Mouse (Mus musculus): ENCODE measurements around the gene Dnmt3a.

Dnmt3a gene

DNA sequence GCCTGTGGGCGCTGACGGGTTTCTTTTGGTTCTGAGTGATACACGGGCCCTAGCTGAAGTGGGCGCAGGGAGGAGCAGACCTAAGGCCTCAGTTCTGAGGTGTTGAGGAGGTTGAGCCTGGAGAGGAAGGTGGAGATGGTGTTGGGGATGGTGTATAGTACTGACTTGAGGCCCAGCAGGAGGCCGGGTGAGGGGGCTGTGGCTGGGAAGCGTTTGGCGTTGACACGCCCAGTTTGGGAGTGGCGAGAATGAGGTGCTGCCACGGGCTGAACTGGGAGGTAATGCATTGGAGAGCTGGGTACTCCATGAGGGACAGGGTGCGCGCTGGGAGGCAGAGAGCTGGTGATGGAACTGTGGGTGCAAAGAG lies 19.9 kb downstream of the Dnmt3a start:
- TF ChIP-seq GATA4 (IDR thresholded peaks at IDR 0.05; ENCODE audit: insufficient replicate concordance, low read length), result no peak

- TF ChIP-seq GATA4 (IDR thresholded peaks at IDR 0.05; ENCODE audit: insufficient replicate concordance, low read length), result no peak
Observed at GRCm38 (mm10) chr12:3827771-3828170, 22.0 kb downstream of the Dnmt3a start.

DNA sequence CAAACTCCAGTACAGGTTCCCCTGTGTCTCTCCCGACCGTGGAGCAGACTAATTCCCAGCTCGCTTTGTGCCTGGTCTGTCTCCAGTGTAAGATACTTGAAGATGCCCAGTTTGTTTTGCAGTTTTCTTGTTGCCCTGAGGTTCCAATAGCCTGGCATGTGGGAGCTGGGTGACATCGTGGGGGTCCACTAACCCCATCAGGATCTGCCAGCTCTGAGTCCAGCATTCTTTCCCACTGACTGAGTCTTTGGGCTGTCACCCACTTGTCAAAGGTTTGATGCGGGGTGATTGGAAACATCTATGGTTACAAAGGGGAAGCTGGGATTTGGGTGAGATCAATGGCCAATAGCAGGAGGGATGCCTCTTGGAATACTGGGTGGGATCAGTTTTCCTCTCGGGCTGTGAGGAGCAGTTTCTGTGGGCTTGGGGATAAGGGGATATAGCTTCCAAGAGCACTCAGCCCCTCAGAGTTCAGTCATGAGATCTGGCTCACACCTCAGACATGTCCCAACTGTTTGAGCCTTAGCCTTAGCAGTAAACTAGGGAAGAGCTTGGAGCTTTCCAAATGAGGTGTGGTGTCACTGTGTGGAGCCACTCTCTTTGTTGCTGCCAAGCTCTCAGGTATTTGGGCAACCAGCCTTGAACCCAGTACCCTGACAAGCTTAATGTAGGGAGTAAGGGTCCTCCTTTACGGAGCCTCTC lies 27.4 kb downstream of the Dnmt3a start:
- no peak for TF ChIP-seq GATA4 (IDR thresholded peaks at IDR 0.05; ENCODE audit: insufficient replicate concordance, low read length)

DNA sequence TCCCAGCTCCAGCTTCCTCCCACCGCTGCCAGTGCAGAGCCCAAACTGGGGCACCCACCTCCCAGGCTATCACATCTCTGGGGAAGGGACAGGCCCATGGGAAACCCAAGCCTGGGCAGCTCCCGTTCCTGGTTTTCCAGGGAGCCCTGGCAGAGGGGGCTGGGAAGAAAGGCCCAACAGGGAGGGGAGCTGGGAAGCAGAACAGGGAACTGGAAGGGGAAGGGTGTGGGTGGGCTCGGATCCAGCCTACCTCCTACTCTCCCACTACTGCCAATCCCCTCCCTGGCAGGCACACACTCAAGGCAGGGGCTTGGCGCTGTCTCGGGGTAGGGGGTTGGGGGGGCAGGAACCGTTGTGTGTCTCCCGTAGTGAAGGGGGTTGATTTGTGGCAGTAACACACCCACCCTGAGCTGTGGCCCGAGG lies 28.1 kb downstream of the Dnmt3a start:
- TF ChIP-seq GATA4 (IDR thresholded peaks at IDR 0.05; ENCODE audit: insufficient replicate concordance, low read length), result no peak

- peak; percentile 33; the same call in 1 of the 2 replicates for TF ChIP-seq GATA4 (IDR thresholded peaks at IDR 0.05; ENCODE audit: insufficient replicate concordance, low read length)
Observed at GRCm38 (mm10) chr12:3834373-3835314, 28.8 kb downstream of the Dnmt3a start.

DNA sequence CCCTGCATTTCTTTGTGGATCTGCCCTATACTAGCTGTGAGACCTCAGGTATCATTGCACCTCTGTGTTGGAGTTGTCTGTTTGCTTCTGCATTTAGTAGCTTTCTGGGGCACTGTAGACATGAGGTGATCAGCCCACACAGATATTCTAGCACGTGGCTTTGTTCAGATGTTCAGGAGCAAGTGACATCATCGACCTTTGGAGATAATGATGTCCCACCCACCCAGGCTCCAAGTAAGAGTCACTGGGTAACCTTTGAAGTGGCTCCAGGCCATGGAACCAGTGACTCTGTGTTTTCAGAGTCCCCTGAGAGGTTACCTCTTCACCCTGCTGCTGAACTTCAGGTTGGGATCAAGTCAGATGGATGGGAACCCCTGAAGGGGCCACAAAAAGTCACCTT lies 29.8 kb downstream of the Dnmt3a start:
- TF ChIP-seq GATA4 (IDR thresholded peaks at IDR 0.05; ENCODE audit: insufficient replicate concordance, low read length), result no peak

DNA sequence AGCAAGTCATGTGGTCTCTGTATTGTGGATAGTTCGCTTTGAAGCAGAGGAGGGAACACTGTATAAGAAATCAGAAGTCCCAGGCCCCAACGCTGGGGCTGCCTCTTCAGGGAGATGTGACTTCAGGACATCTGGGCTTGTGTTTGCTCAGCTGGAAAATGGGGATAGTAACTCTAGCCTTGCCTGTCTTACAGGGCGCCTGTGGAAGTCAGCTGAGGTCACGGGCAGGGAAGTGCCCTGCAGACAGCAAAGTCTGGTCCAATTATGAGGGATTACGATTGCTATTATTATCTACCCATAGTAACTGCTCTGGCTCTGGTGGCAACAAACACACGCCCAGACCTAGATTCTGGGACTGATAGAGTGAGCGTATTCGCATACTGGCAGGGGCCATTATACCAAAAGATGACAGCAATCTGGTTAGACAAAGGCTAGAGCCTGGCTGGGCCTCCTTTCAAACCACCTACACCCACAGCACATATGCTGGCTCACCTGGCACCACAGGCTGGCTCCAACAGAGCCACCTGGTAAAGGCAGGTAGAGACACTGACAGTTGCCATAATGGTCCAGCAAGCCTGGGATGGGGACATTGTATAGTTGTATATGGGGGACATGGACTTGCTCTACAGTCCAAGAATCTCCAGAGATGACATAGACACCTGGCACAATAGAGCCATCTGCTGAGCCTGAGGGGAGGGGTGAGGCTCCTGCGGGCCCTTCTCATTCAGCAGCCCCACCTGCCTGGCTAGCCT lies 31.4 kb downstream of the Dnmt3a start:
- TF ChIP-seq GATA4 (IDR thresholded peaks at IDR 0.05; ENCODE audit: insufficient replicate concordance, low read length), result no peak

- no peak for TF ChIP-seq GATA4 (IDR thresholded peaks at IDR 0.05; ENCODE audit: insufficient replicate concordance, low read length)
Observed at GRCm38 (mm10) chr12:3838009-3838408, 32.2 kb downstream of the Dnmt3a start.

DNA sequence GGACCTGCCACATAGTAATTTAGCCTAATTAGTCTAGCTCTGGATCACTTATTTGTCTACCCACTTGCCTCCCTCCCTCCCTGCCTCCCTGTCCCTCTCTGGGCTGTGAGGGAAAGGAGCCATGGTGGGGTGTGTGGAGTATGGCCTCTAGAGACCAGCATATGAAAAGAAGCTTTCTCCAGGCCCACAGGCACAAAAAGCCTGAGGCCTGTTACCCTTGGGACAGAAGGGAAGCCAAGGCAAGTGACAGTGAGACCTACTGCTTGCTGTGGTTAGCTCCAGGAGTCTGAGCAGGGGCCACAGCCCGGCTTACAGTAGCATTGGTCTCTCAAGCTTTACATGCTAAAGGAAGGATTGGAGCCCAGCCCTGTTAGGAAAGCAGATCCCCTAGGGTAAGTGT lies 33.9 kb downstream of the Dnmt3a start:
- TF ChIP-seq GATA4 (IDR thresholded peaks at IDR 0.05; ENCODE audit: insufficient replicate concordance, low read length), result no peak

DNA sequence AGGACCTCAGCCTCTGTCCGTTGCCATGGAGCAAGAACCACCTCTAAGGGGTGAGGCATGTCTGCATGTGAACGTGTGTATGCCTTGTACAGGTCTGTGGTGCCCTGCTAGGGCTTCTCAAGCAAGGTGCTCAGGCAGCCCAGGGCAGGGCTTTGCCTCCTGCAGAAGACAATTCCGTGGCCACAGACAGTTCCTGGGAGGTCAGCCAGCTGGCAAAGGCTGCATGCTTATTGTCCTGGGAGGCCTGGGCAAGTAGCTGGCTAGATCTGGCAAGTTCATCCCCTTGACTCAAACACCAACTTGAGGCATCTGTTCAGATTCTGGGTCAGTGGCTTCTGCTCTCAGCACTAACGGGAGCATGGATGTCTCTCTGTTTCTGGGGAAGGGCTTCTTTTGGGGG lies 35.3 kb downstream of the Dnmt3a start:
- no peak for TF ChIP-seq GATA4 (IDR thresholded peaks at IDR 0.05; ENCODE audit: insufficient replicate concordance, low read length)

DNA sequence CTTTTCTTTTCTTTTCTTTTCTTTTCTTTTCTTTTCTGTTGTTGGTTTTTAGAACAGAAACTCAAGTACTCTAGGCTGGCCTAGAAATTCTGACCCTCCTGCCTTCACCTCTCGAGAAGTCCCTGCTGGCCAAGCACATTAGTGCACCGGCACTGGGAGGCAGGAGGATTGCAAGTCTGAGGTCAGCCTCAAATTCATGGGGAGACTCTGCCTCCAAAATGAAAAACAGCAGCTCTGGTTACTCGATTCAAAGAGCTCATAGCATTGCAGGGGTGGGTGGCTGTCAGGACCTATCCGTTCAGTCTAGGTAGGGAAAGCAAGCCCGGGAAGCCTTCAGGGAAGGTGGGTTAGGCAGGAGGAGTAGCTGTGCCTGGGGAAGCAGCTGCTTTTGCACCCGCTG lies 37.0 kb downstream of the Dnmt3a start:
- TF ChIP-seq GATA4 (IDR thresholded peaks at IDR 0.05; ENCODE audit: insufficient replicate concordance, low read length), result no peak

- TF ChIP-seq GATA4 (IDR thresholded peaks at IDR 0.05; ENCODE audit: insufficient replicate concordance, low read length), result no peak
Observed at GRCm38 (mm10) chr12:3843371-3843861, 37.6 kb downstream of the Dnmt3a start.

- no peak for TF ChIP-seq GATA4 (IDR thresholded peaks at IDR 0.05; ENCODE audit: insufficient replicate concordance, low read length)
Observed at GRCm38 (mm10) chr12:3843918-3844317, 38.1 kb downstream of the Dnmt3a start.

- TF ChIP-seq GATA4 (IDR thresholded peaks at IDR 0.05; ENCODE audit: insufficient replicate concordance, low read length), result no peak
Observed at GRCm38 (mm10) chr12:3844335-3844734, 38.5 kb downstream of the Dnmt3a start.

DNA sequence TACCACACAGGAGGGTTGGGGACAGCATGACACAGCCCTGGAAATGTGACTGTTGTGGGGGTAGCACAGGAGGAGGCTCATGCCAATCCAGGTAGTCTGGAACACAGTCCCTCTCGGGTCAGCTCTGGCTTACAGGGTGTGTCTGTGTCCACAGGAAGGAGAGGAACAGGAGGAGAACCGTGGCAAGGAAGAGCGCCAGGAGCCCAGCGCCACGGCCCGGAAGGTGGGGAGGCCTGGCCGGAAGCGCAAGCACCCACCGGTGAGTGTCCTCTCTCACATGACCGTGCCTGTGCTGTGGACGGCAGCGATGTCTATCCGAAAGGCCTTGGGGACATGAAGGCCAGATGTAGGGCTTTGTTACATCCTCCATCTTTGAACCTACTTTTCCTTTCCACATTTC lies 43.7 kb downstream of the Dnmt3a start:
- no peak for TF ChIP-seq GATA4 (IDR thresholded peaks at IDR 0.05; ENCODE audit: insufficient replicate concordance, low read length)
